Mouse (Mus musculus): ENCODE measurements around the gene Gpr84. TPM values are rescaled to one million over a fixed set of nuclear protein-coding genes. Genes with fewer than 3 reads are reported as not detected.

Gpr84 gene
- polyA plus RNA-seq, 1 experiment: not detected

DNA sequence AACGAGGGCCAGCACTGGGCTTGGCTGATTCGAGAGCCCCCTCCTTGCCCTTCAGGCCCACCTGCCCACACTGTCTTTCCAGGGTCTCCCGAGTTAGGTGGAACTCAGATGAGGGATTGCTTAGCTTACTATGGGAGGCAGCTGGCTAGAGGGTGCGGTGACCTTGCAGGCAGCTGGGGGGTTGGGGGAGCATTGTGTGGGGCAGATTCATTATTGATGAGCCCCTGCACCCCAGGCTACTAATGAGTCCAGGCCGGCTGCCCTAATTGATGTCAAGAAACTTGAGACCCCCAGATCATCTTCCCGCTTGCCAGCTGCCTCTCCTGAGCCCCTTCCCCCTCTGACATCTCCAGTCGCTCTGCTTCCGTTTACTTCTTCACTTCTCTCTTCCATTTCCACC is 31.1 kb upstream of the Gpr84 start:
- H3K4me1 ChIP-seq (ENCODE audit: control insufficient read depth, insufficient read depth, insufficient read length, low read length): no peaks in the 10 kb centered on the region
- H3K27ac ChIP-seq (replicated peaks; ENCODE audit: low read depth, low read length): no peak overlapping the region
- H3K4me3 ChIP-seq (ENCODE audit: insufficient read depth, low read depth, low read length): no peak overlapping the region

DNA sequence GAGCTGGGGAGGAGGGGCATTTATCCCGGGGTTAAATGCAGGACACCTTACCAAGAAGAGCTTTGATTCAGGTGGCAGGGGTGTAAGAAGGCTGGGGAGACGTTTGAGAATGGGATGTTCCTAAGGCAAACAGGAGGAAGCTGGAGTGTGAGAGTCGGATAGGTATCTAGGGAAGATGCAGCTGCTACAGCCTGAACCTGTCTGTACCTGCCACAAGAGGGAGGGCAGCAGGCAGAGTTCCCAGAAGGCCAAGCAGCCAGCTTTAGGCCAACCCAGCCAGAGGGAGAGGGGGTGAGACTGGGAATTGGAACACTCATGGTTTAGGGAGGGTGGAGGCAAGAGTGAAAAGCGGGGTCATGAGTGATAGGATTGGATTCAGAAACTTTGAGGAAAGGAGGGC is 30.4 kb upstream of the Gpr84 start:
- Histone ChIP-seq H3K4me3 (ENCODE audit: insufficient read depth, low read depth, low read length) (no peak overlapping the region), H3K27ac (replicated peaks; ENCODE audit: low read depth, low read length) (no peak overlapping the region)

DNA sequence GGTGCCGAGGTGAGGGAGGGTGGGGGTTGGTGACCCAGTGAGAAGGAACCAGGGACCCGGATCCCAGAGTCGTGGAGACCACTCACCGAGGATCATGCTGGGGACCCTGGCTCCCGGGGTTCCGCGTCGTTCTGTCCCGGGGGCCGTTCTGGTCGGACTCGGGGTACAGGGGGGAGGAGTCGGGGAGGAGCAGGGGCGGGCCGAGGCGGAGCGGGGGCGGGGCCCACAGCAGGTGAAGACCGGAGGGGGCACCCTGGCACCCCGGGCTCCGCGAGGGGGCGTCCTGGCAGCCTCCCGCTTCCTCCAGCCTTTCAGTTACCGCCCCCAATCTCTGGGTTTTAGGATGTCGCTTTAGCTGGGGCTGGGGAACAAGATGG is 29.5 kb upstream of the Gpr84 start, which contains the start of gene Zfp385a:
Gene Zfp385a (minus strand): TSS at position 133 of the 377 bp plus-strand sequence.
- no peak within 1 kb of the TSS for H3K27ac ChIP-seq (replicated peaks; ENCODE audit: low read depth, low read length)
- no peaks in the 10 kb centered on the region for H3K4me1 ChIP-seq (ENCODE audit: control insufficient read depth, insufficient read depth, insufficient read length, low read length)
- H3K4me3 ChIP-seq (ENCODE audit: insufficient read depth, low read depth, low read length): peak within 1 kb of the TSS; percentile 57

More for the DNA sequence above, 30.4 kb upstream of the Gpr84 start:
- H3K4me1 ChIP-seq (ENCODE audit: control insufficient read depth, insufficient read depth, insufficient read length, low read length): no peaks in the 10 kb centered on the region

DNA sequence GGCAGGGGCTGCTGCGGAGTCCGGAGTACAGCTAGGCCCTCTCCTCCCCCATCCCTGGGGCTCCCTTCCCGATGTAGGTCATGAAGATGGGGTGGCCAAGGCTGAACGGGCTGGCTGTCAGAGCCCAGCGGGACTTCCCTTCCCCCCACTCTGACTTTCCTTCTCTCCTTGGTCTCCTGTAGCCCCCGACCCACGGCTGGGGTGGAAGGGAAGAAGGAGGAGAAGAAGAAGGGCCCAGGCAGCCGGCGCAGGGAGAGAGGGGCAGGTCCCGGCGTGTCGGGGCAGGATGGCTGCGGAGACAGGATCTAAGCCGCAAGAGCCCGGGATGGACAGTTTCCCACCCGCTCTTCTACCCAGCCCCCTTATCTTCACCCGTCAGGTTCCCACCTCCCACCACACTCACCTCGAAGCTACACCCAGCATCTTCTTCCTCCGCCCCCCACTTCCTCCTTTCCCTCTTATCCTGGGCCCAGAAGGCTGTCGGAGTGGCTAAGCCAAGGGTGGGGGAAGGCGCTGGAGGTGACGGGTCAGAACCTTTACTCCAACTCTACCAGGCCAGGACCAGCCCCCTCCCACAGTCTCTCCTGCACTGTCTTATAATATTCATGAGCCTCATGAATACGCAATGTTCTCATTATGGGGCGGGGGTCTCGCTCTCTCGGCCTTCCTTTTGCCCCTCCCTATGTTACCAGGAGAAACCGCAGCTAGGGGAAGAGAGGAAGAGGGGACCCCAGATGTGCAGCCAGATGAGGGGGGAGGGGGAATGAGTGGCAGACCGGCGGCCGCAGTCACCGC is 29.0 kb upstream of the Gpr84 start:
- H3K4me3 ChIP-seq (ENCODE audit: insufficient read depth, low read depth, low read length): peak overlapping the region; percentile 57
- no peaks in the 10 kb centered on the region for H3K4me1 ChIP-seq (ENCODE audit: control insufficient read depth, insufficient read depth, insufficient read length, low read length)
- no peak overlapping the region for H3K27ac ChIP-seq (replicated peaks; ENCODE audit: low read depth, low read length)

DNA sequence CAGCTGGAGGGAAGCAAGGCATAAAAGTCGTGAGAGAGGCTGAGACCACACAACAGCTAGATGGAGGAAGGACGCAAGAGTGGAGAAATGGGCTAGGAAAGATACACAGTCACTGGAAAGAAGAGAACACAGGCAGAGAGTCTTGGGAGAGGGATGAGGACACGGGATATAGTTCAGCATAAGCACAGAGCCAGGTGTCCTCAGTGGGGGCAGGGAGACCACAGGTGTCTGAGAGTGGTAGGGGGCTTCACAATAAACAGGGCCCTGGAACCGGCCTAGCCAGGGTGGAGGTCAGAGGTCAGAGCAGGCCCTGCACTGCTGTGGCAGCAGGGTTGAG is 28.4 kb upstream of the Gpr84 start:
- H3K4me3 ChIP-seq (ENCODE audit: insufficient read depth, low read depth, low read length): no peak overlapping the region
- H3K27ac ChIP-seq (replicated peaks; ENCODE audit: low read depth, low read length): no peak overlapping the region
- no peaks in the 10 kb centered on the region for H3K4me1 ChIP-seq (ENCODE audit: control insufficient read depth, insufficient read depth, insufficient read length, low read length)

DNA sequence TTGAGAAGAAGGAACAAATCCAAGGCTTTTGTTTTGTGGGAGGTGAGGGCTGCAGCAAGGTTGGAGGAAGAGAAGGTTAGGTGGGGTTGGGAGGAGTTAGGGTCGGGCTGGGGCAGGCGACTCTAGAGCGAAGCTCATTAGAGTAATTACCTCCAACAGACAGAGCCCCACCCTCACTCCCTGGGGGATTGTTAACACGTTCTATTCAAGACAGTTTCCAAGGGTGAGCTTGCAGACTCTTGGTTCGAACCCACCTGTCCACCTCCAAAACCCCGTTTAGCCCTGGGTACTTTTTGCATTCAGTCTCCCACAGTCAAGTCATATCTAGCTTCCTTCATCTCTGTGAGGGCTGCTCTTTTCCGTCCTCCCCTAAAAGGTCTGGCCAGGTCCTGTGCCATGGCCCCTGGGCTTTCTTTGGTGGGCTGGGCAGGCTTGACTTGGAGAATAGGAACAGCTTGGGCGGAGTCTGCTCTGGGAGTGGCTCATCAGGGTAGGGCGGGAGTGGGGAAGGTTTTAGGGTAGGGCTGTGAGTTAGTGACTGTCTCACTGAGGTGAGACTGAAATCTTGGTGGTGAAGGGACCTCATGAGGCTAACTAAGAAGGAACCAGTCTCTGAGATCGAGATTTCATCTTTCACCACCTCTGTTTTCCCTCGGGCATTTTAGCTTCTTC is 26.7 kb upstream of the Gpr84 start:
- H3K4me3 ChIP-seq (ENCODE audit: insufficient read depth, low read depth, low read length): no peak overlapping the region
- no peaks in the 10 kb centered on the region for H3K4me1 ChIP-seq (ENCODE audit: control insufficient read depth, insufficient read depth, insufficient read length, low read length)
- no peak overlapping the region for H3K27ac ChIP-seq (replicated peaks; ENCODE audit: low read depth, low read length)

DNA sequence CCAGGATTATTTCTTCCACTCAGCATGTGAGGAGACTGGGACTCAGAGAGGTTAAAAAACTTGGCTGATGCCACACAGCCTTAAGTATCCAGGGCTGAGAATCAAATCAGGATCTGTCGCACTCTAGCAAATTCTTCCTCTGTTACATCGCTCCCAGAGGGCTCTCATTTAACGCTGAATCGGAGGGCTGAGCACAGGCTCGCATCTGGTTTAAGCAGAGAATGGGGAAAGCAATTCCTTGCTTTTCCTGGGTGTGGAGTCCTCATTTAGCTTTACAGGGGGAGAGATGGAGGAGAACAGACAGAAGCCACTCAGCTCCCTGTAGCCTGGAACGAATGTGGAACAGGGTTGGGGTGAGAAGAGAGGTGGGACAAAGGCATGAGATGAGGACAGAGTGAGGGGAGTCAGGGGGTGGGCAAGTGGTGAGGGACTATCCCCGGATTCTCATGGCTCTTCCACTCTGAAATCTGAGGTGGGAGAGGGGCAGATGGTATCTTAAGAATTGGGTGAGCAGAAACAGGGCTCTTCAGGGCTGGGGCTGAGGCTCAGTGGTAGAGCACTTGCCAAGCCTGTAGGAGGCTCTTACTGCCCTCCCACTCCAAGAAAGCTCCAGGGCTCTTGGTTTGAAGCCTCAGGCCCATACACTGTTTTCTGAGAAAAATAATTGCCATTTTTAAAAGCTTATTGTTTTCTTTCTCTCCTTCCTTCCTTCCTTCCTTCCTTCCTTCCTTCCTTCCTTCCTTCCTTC is 25.2 kb upstream of the Gpr84 start:
- Histone ChIP-seq H3K27ac (replicated peaks; ENCODE audit: low read depth, low read length) (no peak overlapping the region), H3K4me3 (ENCODE audit: insufficient read depth, low read depth, low read length) (no peak overlapping the region)

DNA sequence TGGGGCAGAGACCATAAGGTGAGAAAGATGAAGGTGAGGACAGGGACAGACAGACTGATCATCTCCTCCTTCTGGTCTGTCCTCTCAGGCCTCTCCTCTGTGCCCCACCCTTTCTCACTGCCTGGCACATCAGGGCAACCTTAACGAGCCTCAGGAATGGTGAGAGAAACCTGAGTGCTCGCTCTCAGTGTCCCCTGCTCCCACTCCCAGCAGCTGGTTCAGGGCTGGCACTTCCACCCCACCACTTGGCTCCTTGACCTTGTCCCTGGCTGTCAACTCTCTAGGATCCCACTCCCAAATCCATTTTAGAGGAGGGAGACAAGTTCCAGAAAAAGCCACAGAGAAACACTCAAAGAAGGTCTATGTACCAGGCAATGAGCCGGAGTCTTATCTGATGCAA is 24.6 kb upstream of the Gpr84 start:
- H3K4me1 ChIP-seq (ENCODE audit: control insufficient read depth, insufficient read depth, insufficient read length, low read length): no peaks in the 10 kb centered on the region

More for the DNA sequence above, 25.2 kb upstream of the Gpr84 start:
- H3K4me1 ChIP-seq (ENCODE audit: control insufficient read depth, insufficient read depth, insufficient read length, low read length): no peaks in the 10 kb centered on the region

DNA sequence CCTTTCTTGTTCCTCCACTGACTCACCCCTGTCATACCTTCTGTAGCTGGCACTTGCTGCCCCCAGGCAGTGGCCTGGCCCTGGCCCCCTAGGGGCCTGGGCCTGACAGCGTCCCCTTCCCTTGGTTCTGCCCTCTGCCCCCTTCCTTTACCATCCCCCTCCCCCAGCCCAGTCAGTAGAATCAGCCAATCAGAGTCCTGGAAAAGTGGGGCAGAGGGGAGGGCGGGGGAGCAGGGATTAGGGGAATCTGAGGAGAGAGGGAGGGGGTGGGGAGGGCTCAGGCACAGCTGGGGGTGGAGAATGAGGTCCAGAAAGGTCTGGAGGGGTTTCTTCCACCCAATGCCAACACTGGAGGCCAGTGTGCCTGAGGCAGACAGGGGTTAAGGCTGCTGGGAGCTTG is 23.8 kb upstream of the Gpr84 start:
- H3K27ac ChIP-seq (replicated peaks; ENCODE audit: low read depth, low read length): peak overlapping the region; percentile 38; the same call in 1 of the 2 replicates
- H3K4me1 ChIP-seq (ENCODE audit: control insufficient read depth, insufficient read depth, insufficient read length, low read length): no peaks in the 10 kb centered on the region
- H3K4me3 ChIP-seq (ENCODE audit: insufficient read depth, low read depth, low read length): 0 out of 2 replicates have a peak overlapping the region, but pooled peaks have one; percentile 6

More for the DNA sequence above, 24.6 kb upstream of the Gpr84 start:
- Histone ChIP-seq H3K27ac (replicated peaks; ENCODE audit: low read depth, low read length) (no peak overlapping the region), H3K4me3 (ENCODE audit: insufficient read depth, low read depth, low read length) (no peak overlapping the region)

DNA sequence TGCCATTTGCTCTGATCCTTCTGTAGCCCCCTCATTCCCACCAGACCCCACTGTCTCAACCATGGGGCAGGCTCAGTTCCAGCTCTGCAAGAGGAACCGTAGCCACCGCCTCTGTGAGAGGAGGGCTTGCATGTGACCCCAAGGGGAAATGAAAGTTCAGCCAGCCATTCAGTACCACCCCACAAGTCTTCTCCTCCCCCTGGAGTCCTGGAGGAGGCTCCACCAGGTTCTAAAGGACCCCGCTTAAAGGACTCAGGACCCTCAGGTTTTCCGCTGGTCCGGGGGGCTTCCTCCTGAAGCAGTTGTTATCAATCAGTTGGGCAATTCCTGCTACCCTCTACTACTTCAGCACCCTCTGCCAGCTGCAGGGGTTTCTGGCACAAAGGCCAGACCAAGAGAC is 23.3 kb upstream of the Gpr84 start:
- Histone ChIP-seq H3K4me3 (ENCODE audit: insufficient read depth, low read depth, low read length) (0 out of 2 replicates have a peak overlapping the region, but pooled peaks have one; percentile 22), H3K4me1 (ENCODE audit: control insufficient read depth, insufficient read depth, insufficient read length, low read length) (no peaks in the 10 kb centered on the region), H3K27ac (replicated peaks; ENCODE audit: low read depth, low read length) (peak overlapping the region; percentile 71)

DNA sequence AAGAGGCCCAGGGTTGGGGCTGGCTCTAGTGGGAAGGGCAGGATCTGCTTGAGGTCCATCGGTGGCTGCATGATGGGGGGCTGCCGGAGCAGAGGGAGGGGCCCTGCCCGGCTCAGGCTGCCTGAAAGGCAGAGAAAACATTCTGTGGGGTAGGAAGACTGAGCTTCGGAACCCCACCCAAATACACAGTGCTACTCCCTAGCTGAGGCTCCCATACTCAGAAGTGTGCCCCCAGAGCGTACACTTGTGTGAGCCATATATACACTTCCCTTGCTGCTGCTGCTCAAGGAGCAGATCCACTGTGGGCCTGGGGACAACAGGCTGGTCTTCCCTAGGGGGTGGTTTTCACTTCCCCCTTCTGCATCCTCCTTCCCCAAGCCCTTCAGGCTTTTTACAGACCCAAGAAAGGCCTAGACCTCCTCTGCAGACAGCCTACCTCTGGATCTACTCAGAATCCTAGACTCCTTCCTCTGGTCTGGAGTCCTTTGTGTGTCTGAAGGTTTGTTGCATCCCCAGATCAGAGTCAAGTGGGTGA is 22.7 kb upstream of the Gpr84 start:
- Histone ChIP-seq H3K4me1 (ENCODE audit: control insufficient read depth, insufficient read depth, insufficient read length, low read length) (no peaks in the 10 kb centered on the region), H3K4me3 (ENCODE audit: insufficient read depth, low read depth, low read length) (peak overlapping the region; percentile 44; the same call in 1 of the 2 replicates), H3K27ac (replicated peaks; ENCODE audit: low read depth, low read length) (peak overlapping the region; percentile 71)

DNA sequence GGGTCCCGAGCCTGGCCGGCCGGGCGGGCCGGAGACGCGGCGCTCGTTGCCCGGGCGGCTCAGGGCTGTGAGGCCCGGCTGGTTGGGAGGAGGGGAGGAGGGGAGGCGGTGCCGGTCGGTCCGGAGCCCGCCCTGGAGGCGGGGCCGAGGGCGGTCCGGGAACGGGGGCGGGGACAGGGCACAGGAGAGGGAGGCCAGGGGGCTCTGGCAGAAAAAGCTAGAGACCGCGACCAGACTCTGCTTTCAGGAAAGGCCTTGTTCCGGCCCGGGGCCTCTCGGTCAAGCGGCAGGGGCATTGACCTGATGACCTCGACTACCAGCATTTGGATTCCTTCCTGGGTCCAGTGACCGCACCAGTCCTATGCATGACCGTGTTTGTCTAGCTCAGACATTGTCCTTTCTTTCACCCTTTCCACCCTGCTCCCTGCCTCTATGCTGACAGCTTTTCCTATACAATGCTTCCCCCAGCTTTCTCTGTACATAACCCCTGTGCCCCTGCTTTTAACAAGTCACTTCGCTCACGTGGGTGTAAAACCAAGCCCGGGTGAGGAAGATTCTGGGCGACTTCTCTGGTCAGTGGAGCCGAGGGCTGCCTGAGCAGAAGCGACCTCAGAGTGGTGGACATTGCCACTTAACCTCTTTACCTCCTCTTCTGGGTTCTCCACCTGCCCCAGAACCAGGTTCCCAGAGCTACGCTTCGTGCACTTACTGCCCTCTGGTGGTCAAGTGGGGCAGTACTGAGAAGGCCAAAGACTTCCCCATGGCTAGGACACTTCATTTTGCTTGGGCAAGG is 13.2 kb upstream of the Gpr84 start:
- Histone ChIP-seq H3K4me1 (ENCODE audit: control insufficient read depth, insufficient read depth, insufficient read length, low read length) (no peaks in the 10 kb centered on the region), H3K27ac (replicated peaks; ENCODE audit: low read depth, low read length) (no peak overlapping the region), H3K4me3 (ENCODE audit: insufficient read depth, low read depth, low read length) (peak overlapping the region; percentile 61)

DNA sequence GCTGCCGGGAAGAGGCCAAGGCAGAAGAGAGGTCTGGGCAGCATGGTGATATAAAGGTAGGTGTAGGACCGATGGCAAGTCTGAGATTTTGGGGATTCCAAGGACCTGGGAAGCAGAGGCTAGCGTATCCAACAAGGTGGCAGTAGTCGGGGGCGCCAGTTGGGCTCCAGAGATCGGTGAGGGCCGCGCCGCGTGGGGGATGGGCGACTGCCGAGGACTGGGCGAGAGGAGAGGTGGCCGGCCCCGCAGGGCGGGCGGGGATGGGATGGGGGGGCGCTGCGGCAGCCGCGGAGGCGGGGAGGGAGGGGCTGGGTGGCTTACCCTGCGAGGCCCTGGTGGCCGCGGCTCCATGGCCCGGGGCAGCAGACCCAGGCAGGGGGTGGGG is 12.7 kb upstream of the Gpr84 start:
- no peak overlapping the region for H3K27ac ChIP-seq (replicated peaks; ENCODE audit: low read depth, low read length)
- no peaks in the 10 kb centered on the region for H3K4me1 ChIP-seq (ENCODE audit: control insufficient read depth, insufficient read depth, insufficient read length, low read length)

DNA sequence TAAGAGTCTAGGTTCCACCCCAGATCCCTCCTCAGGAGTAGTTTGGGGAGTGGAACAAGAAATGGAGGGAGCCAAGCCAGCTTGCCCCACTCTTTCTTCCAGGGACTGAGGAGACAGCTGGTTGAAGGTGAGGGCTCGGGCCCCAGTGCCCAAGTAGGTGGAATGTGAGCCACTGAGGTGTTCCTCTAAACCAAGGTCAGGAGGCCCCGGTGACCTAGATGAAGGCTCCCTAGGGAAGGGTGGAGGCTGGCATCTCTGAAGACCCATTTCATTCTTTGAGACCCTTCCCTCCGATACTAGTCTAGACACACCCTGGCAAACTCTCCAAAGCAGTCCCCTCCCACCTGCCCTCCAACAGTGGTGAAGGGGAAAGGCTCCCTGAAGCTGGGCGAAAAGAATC is 12.0 kb upstream of the Gpr84 start:
- peak overlapping the region; percentile 60 for H3K4me3 ChIP-seq (ENCODE audit: insufficient read depth, low read depth, low read length)
- H3K27ac ChIP-seq (replicated peaks; ENCODE audit: low read depth, low read length): no peak overlapping the region
- no peaks in the 10 kb centered on the region for H3K4me1 ChIP-seq (ENCODE audit: control insufficient read depth, insufficient read depth, insufficient read length, low read length)

More for the DNA sequence above, 12.7 kb upstream of the Gpr84 start:
- peak overlapping the region; percentile 60 for H3K4me3 ChIP-seq (ENCODE audit: insufficient read depth, low read depth, low read length)

Data from brown adipose tissue, adult 24 weeks (tissue).